Mouse (Mus musculus): Measurements from ENCODE around the gene D1Ertd622e. TPM values are rescaled to one million over a fixed set of nuclear protein-coding genes. Genes with fewer than 3 reads are reported as not detected.
"Not testable (repeated sequence)": the region's sequence is repeated elsewhere in the genome, so short reads cannot be mapped to it uniquely, and the experiment has no call there.

The D1Ertd622e gene
- polyA plus RNA-seq, 2 experiments: 33.8 to 48.9 TPM

GRCm38 (mm10) chr1:97584171-97584570 lies 77.7 kb downstream of the D1Ertd622e start:
- ATAC-seq (ENCODE audit: insufficient read depth): no peak
- no peaks in the 10 kb centered on the region for H3K9me3 ChIP-seq (ENCODE audit: control insufficient read depth, low read length)
- no peaks in the 10 kb centered on the region for H3K36me3 ChIP-seq (replicated peaks; ENCODE audit: control insufficient read depth, insufficient read depth, low read depth)
- no peaks in the 10 kb centered on the region for H3K27me3 ChIP-seq (ENCODE audit: control insufficient read depth, insufficient read depth, low read length)
- no peak overlapping the region for H3K9ac ChIP-seq (replicated peaks)
- DNase-seq (ENCODE audit: low read depth in 3 of 3, low spot score in 3 of 3): no peak
- no peak overlapping the region for H3K4me2 ChIP-seq (ENCODE audit: low read depth)
- H3K4me1 ChIP-seq (replicated peaks; ENCODE audit: control insufficient read depth in 2 of 2, insufficient read depth in 2 of 2, low read length in 1 of 2): 0 out of 4 replicates have a peak, but pooled peaks cover 0 to 2% of the 10 kb centered on the region in 2 experiments
- 61% methylated on average over 3 of the region's 3 CpGs for WGBS (ENCODE audit: insufficient replicate concordance)
- H3K27ac ChIP-seq: no peak overlapping the region
- H3K4me3 ChIP-seq (ENCODE audit: insufficient read depth in 1 of 2, low read depth in 2 of 2, low read length in 2 of 2): no peak overlapping the region
- no peak for TF ChIP-seq EP300 (IDR thresholded peaks at IDR 0.05; ENCODE audit: low read depth)
- no peak for TF ChIP-seq CTCF (IDR thresholded peaks at IDR 0.05; ENCODE audit: low read depth)

- DNase-seq (ENCODE audit: low read depth in 3 of 3, low spot score in 3 of 3) (no peak), ATAC-seq (ENCODE audit: insufficient read depth) (no peak)
- TF ChIP-seq CTCF (IDR thresholded peaks at IDR 0.05; ENCODE audit: low read depth): no peak
- TF ChIP-seq EP300 (IDR thresholded peaks at IDR 0.05; ENCODE audit: low read depth): no peak
- H3K9me3 ChIP-seq (ENCODE audit: control insufficient read depth, low read length): no peaks in the 10 kb centered on the region
- H3K9ac ChIP-seq (replicated peaks): no peak overlapping the region
- WGBS (ENCODE audit: insufficient replicate concordance): 36% methylated on average over 4 of the region's 4 CpGs
- H3K4me1 ChIP-seq (replicated peaks; ENCODE audit: control insufficient read depth in 2 of 2, insufficient read depth in 2 of 2, low read length in 1 of 2): 0 out of 4 replicates have a peak, but pooled peaks cover 0 to 2% of the 10 kb centered on the region in 2 experiments
- H3K36me3 ChIP-seq (replicated peaks; ENCODE audit: control insufficient read depth, insufficient read depth, low read depth): no peaks in the 10 kb centered on the region
- H3K4me3 ChIP-seq (ENCODE audit: insufficient read depth in 1 of 2, low read depth in 2 of 2, low read length in 2 of 2): no peak overlapping the region
- H3K27ac ChIP-seq: no peak overlapping the region
- no peaks in the 10 kb centered on the region for H3K27me3 ChIP-seq (ENCODE audit: control insufficient read depth, insufficient read depth, low read length)
- no peak overlapping the region for H3K4me2 ChIP-seq (ENCODE audit: low read depth)
Measured at GRCm38 (mm10) chr1:97583085-97583484, 78.8 kb downstream of the D1Ertd622e start.

GRCm38 (mm10) chr1:97580680-97581079 lies 81.2 kb downstream of the D1Ertd622e start:
- not testable (repeated sequence) for ATAC-seq (ENCODE audit: insufficient read depth); H3K4me3 ChIP-seq (ENCODE audit: insufficient read depth in 1 of 2, low read depth in 2 of 2, low read length in 2 of 2); DNase-seq (ENCODE audit: low read depth in 3 of 3, low spot score in 3 of 3); H3K27ac ChIP-seq; H3K4me2 ChIP-seq (ENCODE audit: low read depth); H3K27me3 ChIP-seq (ENCODE audit: control insufficient read depth, insufficient read depth, low read length); H3K9ac ChIP-seq (replicated peaks); H3K9me3 ChIP-seq (ENCODE audit: control insufficient read depth, low read length); H3K4me1 ChIP-seq (replicated peaks; ENCODE audit: control insufficient read depth in 2 of 2, insufficient read depth in 2 of 2, low read length in 1 of 2); H3K36me3 ChIP-seq (replicated peaks; ENCODE audit: control insufficient read depth, insufficient read depth, low read depth)

- Histone ChIP-seq H3K4me2 (ENCODE audit: low read depth) (no peak overlapping the region), H3K27me3 (ENCODE audit: control insufficient read depth, insufficient read depth, low read length) (no peaks in the 10 kb centered on the region), H3K36me3 (replicated peaks; ENCODE audit: control insufficient read depth, insufficient read depth, low read depth) (no peaks in the 10 kb centered on the region), H3K9me3 (ENCODE audit: control insufficient read depth, low read length) (no peaks in the 10 kb centered on the region), H3K4me1 (replicated peaks; ENCODE audit: control insufficient read depth in 2 of 2, insufficient read depth in 2 of 2, low read length in 1 of 2) (0 out of 4 replicates have a peak, but pooled peaks cover 0 to 1% of the 10 kb centered on the region in 2 experiments), H3K9ac (replicated peaks) (no peak overlapping the region), H3K4me3 (ENCODE audit: insufficient read depth in 1 of 2, low read depth in 2 of 2, low read length in 2 of 2) (no peak overlapping the region), H3K27ac (no peak overlapping the region)
- no peak for TF ChIP-seq CTCF (IDR thresholded peaks at IDR 0.05; ENCODE audit: low read depth)
- TF ChIP-seq EP300 (IDR thresholded peaks at IDR 0.05; ENCODE audit: low read depth): no peak
- peak in 1 of 3 experiments; percentile 7 for DNase-seq (ENCODE audit: low read depth in 3 of 3, low spot score in 3 of 3)
- no peak for ATAC-seq (ENCODE audit: insufficient read depth)
- 36% methylated on average over 3 of the region's 3 CpGs for WGBS (ENCODE audit: insufficient replicate concordance)
Measured at GRCm38 (mm10) chr1:97580270-97580669, 81.6 kb downstream of the D1Ertd622e start.

GRCm38 (mm10) chr1:97578025-97578417 lies 83.9 kb downstream of the D1Ertd622e start:
- no peak for TF ChIP-seq EP300 (IDR thresholded peaks at IDR 0.05; ENCODE audit: low read depth)
- no peak for TF ChIP-seq CTCF (IDR thresholded peaks at IDR 0.05; ENCODE audit: low read depth)
- Histone ChIP-seq H3K36me3 (replicated peaks; ENCODE audit: control insufficient read depth, insufficient read depth, low read depth) (no peaks in the 10 kb centered on the region), H3K9ac (replicated peaks) (no peak overlapping the region), H3K4me3 (ENCODE audit: insufficient read depth in 1 of 2, low read depth in 2 of 2, low read length in 2 of 2) (no peak overlapping the region), H3K27me3 (ENCODE audit: control insufficient read depth, insufficient read depth, low read length) (no peaks in the 10 kb centered on the region), H3K27ac (no peak overlapping the region), H3K4me2 (ENCODE audit: low read depth) (no peak overlapping the region), H3K9me3 (ENCODE audit: control insufficient read depth, low read length) (no peaks in the 10 kb centered on the region), H3K4me1 (replicated peaks; ENCODE audit: control insufficient read depth in 2 of 2, insufficient read depth in 2 of 2, low read length in 1 of 2) (no peaks in the 10 kb centered on the region)
- DNase-seq (ENCODE audit: low read depth in 3 of 3, low spot score in 3 of 3) (no peak), ATAC-seq (ENCODE audit: insufficient read depth) (no peak)
- 42% methylated on average over 3 of the region's 3 CpGs for WGBS (ENCODE audit: insufficient replicate concordance)

All from liver, embryonic 14.5 days (tissue).